Mouse (Mus musculus): ENCODE measurements around the gene Pyroxd1. TPM values are rescaled to one million over a fixed set of nuclear protein-coding genes. Genes with fewer than 3 reads are reported as not detected.

Pyroxd1 gene
- polyA plus RNA-seq, 1 experiment from 2014 or later = 25.2 TPM

Other genes starting within 250 kb of the Pyroxd1 start
- not detected in 2 replicates for gene Slco1a6, start 137.1 kb upstream of the Pyroxd1 start, polyA plus RNA-seq (2015; fragmentation: Nextera tagmentation; extraction: Ambion mirVana)
- 0.31 and 0.42 TPM in 2 replicates for gene Iapp, start 47.2 kb upstream of the Pyroxd1 start, polyA plus RNA-seq (2015; fragmentation: Nextera tagmentation; extraction: Ambion mirVana)
- 0.17 and 0.24 TPM in 2 replicates for gene Slco1a5, start 22.7 kb upstream of the Pyroxd1 start, polyA plus RNA-seq (2015; fragmentation: Nextera tagmentation; extraction: Ambion mirVana)
- gene Recql, start 41.4 kb downstream of the Pyroxd1 start, polyA plus RNA-seq (2015; fragmentation: Nextera tagmentation; extraction: Ambion mirVana) = 29.1 and 31.2 TPM in 2 replicates
- gene Golt1b, start 41.6 kb downstream of the Pyroxd1 start, polyA plus RNA-seq (2015; fragmentation: Nextera tagmentation; extraction: Ambion mirVana) = 80.6 and 85.5 TPM in 2 replicates
- gene Spx, start 67.8 kb downstream of the Pyroxd1 start, polyA plus RNA-seq (2015; fragmentation: Nextera tagmentation; extraction: Ambion mirVana) = 1.3 and 3.4 TPM in 2 replicates
- gene Gys2, start 127.5 kb downstream of the Pyroxd1 start, polyA plus RNA-seq (2015; fragmentation: Nextera tagmentation; extraction: Ambion mirVana) = not detected in 2 replicates
- 488 and 489 TPM in 2 replicates for gene Ldhb, start 162.3 kb downstream of the Pyroxd1 start, polyA plus RNA-seq (2015; fragmentation: Nextera tagmentation; extraction: Ambion mirVana)
- gene Kcnj8, start 226.0 kb downstream of the Pyroxd1 start, polyA plus RNA-seq (2015; fragmentation: Nextera tagmentation; extraction: Ambion mirVana) = 12.0 and 13.4 TPM in 2 replicates